Mouse (Mus musculus): Measurements from ENCODE around the gene Slc45a3. TPM values are rescaled to one million over a fixed set of nuclear protein-coding genes. Genes with fewer than 3 reads are reported as not detected.

The Slc45a3 gene
- polyA plus RNA-seq, 1 experiment from 2014 or later, result 2.1 TPM

- Histone ChIP-seq H3K36me3 (ENCODE audit: control insufficient read depth, insufficient read depth, low read length) (no peaks in the 10 kb centered on the region), H3K4me3 (ENCODE audit: low read depth, low read length) (no peak overlapping the region), H3K27ac (ENCODE audit: low read depth) (no peak overlapping the region), H3K27me3 (replicated peaks; ENCODE audit: control insufficient read depth, insufficient read depth, low read length) (no peaks in the 10 kb centered on the region), H3K9ac (ENCODE audit: low read length) (no peak overlapping the region), H3K9me3 (ENCODE audit: control insufficient read depth, low read length) (no peaks in the 10 kb centered on the region), H3K4me2 (ENCODE audit: low read length) (no peak overlapping the region), H3K4me1 (replicated peaks; ENCODE audit: control insufficient read depth, insufficient read depth, low read length) (no peaks in the 10 kb centered on the region)
- ATAC-seq (replicated peaks; ENCODE audit: low FRiP score, low TSS enrichment, low read depth) (no peak), DNase-seq (ENCODE audit: low spot score) (no peak)
- WGBS, result 35% methylated on average over 4 of the region's 4 CpGs
These were observed 32.3 kb downstream of the Slc45a3 start for GRCm38 (mm10) chr1:131995062-131995461.

DNA sequence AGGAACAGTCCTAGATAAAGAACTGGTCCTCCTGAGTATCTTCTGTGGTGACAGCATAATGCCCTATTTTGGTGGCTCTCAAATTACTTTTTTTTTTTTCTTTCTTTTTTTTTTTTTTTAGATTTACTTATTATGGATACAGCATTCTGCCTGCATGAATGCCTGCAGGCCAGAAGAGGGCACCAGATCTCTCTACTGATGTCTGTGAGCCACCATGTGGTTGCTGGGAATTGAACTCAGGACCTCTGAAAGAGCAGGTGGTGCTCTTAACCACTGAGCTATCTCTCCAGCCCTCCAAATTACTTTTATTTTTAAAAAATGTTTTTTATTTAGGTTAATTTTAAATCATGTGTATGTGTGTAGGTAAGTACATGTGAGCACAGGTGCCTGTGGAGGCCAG is 37.7 kb downstream of the Slc45a3 start:
- no peak overlapping the region for H3K27ac ChIP-seq (ENCODE audit: low read depth)
- DNase-seq (ENCODE audit: low spot score), result no peak

DNA sequence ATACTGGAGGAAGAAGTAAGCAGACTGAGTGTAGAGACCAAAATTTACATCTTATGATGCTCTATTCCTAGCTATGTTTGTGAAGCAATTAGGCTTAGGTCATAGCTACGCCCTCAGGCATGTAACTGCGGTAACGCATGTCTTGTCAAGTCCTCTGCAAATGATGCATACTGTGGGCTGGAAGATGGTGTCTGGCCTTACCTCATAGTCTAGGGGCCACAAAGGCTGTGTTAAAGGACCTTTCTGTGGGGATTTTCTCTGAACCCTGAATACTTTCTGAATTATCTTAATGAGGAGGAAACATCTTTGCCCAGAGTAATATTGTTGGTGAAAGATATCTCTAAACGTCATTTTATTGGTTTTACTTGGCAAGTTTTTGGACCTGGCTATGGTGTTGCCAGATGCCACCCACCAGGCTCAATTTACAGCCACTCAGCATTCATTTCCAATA is 39.1 kb downstream of the Slc45a3 start:
- Histone ChIP-seq H3K4me3 (ENCODE audit: low read depth, low read length) (no peak overlapping the region), H3K9ac (ENCODE audit: low read length) (no peak overlapping the region), H3K36me3 (ENCODE audit: control insufficient read depth, insufficient read depth, low read length) (no peaks in the 10 kb centered on the region), H3K27ac (ENCODE audit: low read depth) (no peak overlapping the region), H3K4me2 (ENCODE audit: low read length) (no peak overlapping the region), H3K27me3 (replicated peaks; ENCODE audit: control insufficient read depth, insufficient read depth, low read length) (no peaks in the 10 kb centered on the region), H3K4me1 (replicated peaks; ENCODE audit: control insufficient read depth, insufficient read depth, low read length) (no peaks in the 10 kb centered on the region; the same call in 1 of the 2 replicates), H3K9me3 (ENCODE audit: control insufficient read depth, low read length) (no peaks in the 10 kb centered on the region)
- DNase-seq (ENCODE audit: low spot score), result no peak
- 84% methylated on average over 4 of the region's 4 CpGs for WGBS
- no peak for ATAC-seq (replicated peaks; ENCODE audit: low FRiP score, low TSS enrichment, low read depth)

More for the DNA sequence above, 37.7 kb downstream of the Slc45a3 start:
- ATAC-seq (replicated peaks; ENCODE audit: low FRiP score, low TSS enrichment, low read depth), result no peak
- Histone ChIP-seq H3K4me1 (replicated peaks; ENCODE audit: control insufficient read depth, insufficient read depth, low read length) (no peaks in the 10 kb centered on the region; the same call in 1 of the 2 replicates), H3K4me2 (ENCODE audit: low read length) (no peak overlapping the region), H3K9me3 (ENCODE audit: control insufficient read depth, low read length) (no peaks in the 10 kb centered on the region), H3K27me3 (replicated peaks; ENCODE audit: control insufficient read depth, insufficient read depth, low read length) (no peaks in the 10 kb centered on the region), H3K36me3 (ENCODE audit: control insufficient read depth, insufficient read depth, low read length) (no peaks in the 10 kb centered on the region), H3K9ac (ENCODE audit: low read length) (no peak overlapping the region), H3K4me3 (ENCODE audit: low read depth, low read length) (no peak overlapping the region)

DNA sequence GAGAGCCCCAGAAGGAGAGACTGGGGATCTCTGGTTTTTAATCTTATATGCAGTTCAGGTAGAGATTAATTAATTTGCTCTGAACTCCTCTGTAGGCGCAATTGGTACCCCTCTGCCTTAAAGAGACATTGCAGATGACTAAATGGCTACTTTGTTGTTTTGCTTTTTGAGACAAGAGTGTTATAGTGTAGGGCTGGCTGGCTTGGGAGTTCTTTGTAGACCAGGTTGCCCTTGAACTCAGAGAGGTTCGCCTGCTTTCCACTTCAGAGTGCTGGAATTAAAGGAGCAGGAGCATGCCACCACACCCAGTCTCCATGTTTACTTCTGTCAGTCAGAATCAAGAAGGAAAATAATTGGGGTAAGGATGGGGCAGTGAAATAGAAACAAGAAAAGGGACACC is 40.3 kb downstream of the Slc45a3 start:
- WGBS, result 64% methylated on average over 2 of the region's 2 CpGs
- Histone ChIP-seq H3K9me3 (ENCODE audit: control insufficient read depth, low read length) (no peaks in the 10 kb centered on the region), H3K27ac (ENCODE audit: low read depth) (no peak overlapping the region)

GRCm38 (mm10) chr1:132003817-132004216 is 41.0 kb downstream of the Slc45a3 start:
- no peaks in the 10 kb centered on the region for H3K36me3 ChIP-seq (ENCODE audit: control insufficient read depth, insufficient read depth, low read length)
- no peak overlapping the region for H3K4me2 ChIP-seq (ENCODE audit: low read length)
- H3K27ac ChIP-seq (ENCODE audit: low read depth), result no peak overlapping the region
- H3K4me3 ChIP-seq (ENCODE audit: low read depth, low read length), result no peak overlapping the region
- no peak for DNase-seq (ENCODE audit: low spot score)
- WGBS, result 52% methylated on average over 1 of the region's 1 CpGs
- H3K9me3 ChIP-seq (ENCODE audit: control insufficient read depth, low read length), result no peaks in the 10 kb centered on the region
- H3K27me3 ChIP-seq (replicated peaks; ENCODE audit: control insufficient read depth, insufficient read depth, low read length), result no peaks in the 10 kb centered on the region
- no peak overlapping the region for H3K9ac ChIP-seq (ENCODE audit: low read length)
- ATAC-seq (replicated peaks; ENCODE audit: low FRiP score, low TSS enrichment, low read depth), result no peak
- peaks cover 2% of the 10 kb centered on the region; the same call in 1 of the 2 replicates for H3K4me1 ChIP-seq (replicated peaks; ENCODE audit: control insufficient read depth, insufficient read depth, low read length)

More for the DNA sequence above, 40.3 kb downstream of the Slc45a3 start:
- DNase-seq (ENCODE audit: low spot score) (no peak), ATAC-seq (replicated peaks; ENCODE audit: low FRiP score, low TSS enrichment, low read depth) (no peak)
- Histone ChIP-seq H3K4me1 (replicated peaks; ENCODE audit: control insufficient read depth, insufficient read depth, low read length) (no peaks in the 10 kb centered on the region; the same call in 1 of the 2 replicates), H3K4me3 (ENCODE audit: low read depth, low read length) (no peak overlapping the region), H3K27me3 (replicated peaks; ENCODE audit: control insufficient read depth, insufficient read depth, low read length) (no peaks in the 10 kb centered on the region), H3K9ac (ENCODE audit: low read length) (no peak overlapping the region), H3K4me2 (ENCODE audit: low read length) (no peak overlapping the region), H3K36me3 (ENCODE audit: control insufficient read depth, insufficient read depth, low read length) (no peaks in the 10 kb centered on the region)

DNA sequence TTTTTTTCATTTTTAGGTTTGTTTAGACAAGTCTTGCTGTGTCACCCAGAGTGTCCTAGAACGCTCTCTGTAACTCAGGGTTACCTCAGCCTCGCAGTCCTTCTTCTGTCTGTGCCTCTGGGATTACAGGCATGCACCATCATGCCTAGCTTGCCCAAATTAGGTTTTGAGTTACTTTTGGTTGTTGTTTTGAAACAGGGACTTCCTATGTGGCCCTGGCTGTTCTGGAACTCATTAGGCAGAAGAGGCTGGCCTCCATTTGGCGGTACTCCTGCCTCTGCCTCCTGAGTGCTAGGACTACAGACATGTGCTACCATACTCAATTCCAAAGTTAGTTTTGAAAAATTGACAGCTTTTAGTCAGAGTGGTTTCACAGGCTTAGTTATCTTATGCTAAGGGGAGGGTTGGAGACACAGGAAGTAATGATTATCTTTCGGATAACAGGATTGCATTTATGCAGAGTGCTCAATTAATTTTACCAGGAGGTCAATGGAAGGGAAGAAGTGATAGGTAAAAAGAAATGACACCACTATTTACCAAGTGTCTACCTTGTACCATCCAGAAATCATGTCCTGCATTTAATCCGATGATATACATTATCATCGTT is 41.9 kb downstream of the Slc45a3 start:
- ATAC-seq (replicated peaks; ENCODE audit: low FRiP score, low TSS enrichment, low read depth) (no peak), DNase-seq (ENCODE audit: low spot score) (no peak)
- no peak overlapping the region for H3K4me2 ChIP-seq (ENCODE audit: low read length)
- no peaks in the 10 kb centered on the region for H3K27me3 ChIP-seq (replicated peaks; ENCODE audit: control insufficient read depth, insufficient read depth, low read length)
- H3K4me3 ChIP-seq (ENCODE audit: low read depth, low read length), result no peak overlapping the region
- H3K9me3 ChIP-seq (ENCODE audit: control insufficient read depth, low read length), result no peaks in the 10 kb centered on the region
- no peak overlapping the region for H3K9ac ChIP-seq (ENCODE audit: low read length)
- H3K36me3 ChIP-seq (ENCODE audit: control insufficient read depth, insufficient read depth, low read length), result no peaks in the 10 kb centered on the region
- peaks cover 11% of the 10 kb centered on the region for H3K4me1 ChIP-seq (replicated peaks; ENCODE audit: control insufficient read depth, insufficient read depth, low read length)
- no peak overlapping the region for H3K27ac ChIP-seq (ENCODE audit: low read depth)
- WGBS, result 82% methylated on average over 6 of the region's 6 CpGs

- WGBS, result 81% methylated on average over 1 of the region's 1 CpGs
- no peak for ATAC-seq (replicated peaks; ENCODE audit: low FRiP score, low TSS enrichment, low read depth)
These were observed 42.7 kb downstream of the Slc45a3 start for GRCm38 (mm10) chr1:132005466-132005865.

GRCm38 (mm10) chr1:132006046-132006445 is 43.3 kb downstream of the Slc45a3 start:
- Histone ChIP-seq H3K4me3 (ENCODE audit: low read depth, low read length) (no peak overlapping the region), H3K27ac (ENCODE audit: low read depth) (no peak overlapping the region), H3K4me1 (replicated peaks; ENCODE audit: control insufficient read depth, insufficient read depth, low read length) (peaks cover 12% of the 10 kb centered on the region), H3K27me3 (replicated peaks; ENCODE audit: control insufficient read depth, insufficient read depth, low read length) (no peaks in the 10 kb centered on the region), H3K9ac (ENCODE audit: low read length) (no peak overlapping the region), H3K36me3 (ENCODE audit: control insufficient read depth, insufficient read depth, low read length) (no peaks in the 10 kb centered on the region), H3K4me2 (ENCODE audit: low read length) (no peak overlapping the region), H3K9me3 (ENCODE audit: control insufficient read depth, low read length) (no peaks in the 10 kb centered on the region)
- WGBS, result 73% methylated on average over 3 of the region's 3 CpGs
- ATAC-seq (replicated peaks; ENCODE audit: low FRiP score, low TSS enrichment, low read depth) (no peak), DNase-seq (ENCODE audit: low spot score) (no peak)

More at GRCm38 (mm10) chr1:132005466-132005865, 42.7 kb downstream of the Slc45a3 start:
- Histone ChIP-seq H3K9ac (ENCODE audit: low read length) (no peak overlapping the region), H3K9me3 (ENCODE audit: control insufficient read depth, low read length) (no peaks in the 10 kb centered on the region), H3K27ac (ENCODE audit: low read depth) (no peak overlapping the region), H3K4me3 (ENCODE audit: low read depth, low read length) (no peak overlapping the region), H3K4me1 (replicated peaks; ENCODE audit: control insufficient read depth, insufficient read depth, low read length) (peaks cover 12% of the 10 kb centered on the region), H3K4me2 (ENCODE audit: low read length) (no peak overlapping the region), H3K27me3 (replicated peaks; ENCODE audit: control insufficient read depth, insufficient read depth, low read length) (no peaks in the 10 kb centered on the region), H3K36me3 (ENCODE audit: control insufficient read depth, insufficient read depth, low read length) (no peaks in the 10 kb centered on the region)
- DNase-seq (ENCODE audit: low spot score), result no peak

DNA sequence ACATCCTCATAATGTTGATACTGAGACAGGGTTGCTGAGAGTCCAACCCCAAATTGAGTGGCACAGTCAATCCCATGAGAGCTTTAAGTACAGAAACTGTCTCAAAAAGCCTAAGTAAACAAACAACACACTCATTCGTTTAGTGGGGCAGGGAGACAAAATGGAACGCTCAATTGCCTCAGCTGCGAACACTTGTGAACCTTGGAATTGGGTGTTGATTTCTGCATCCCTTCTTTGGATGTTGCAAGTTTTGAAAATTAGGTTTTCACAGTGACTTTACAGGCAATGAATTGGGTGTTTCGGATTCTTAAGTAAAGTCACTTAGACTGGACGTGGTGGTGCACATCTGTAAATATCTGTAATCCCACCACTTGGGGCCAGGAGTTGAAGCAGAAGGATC is 44.0 kb downstream of the Slc45a3 start:
- H3K9me3 ChIP-seq (ENCODE audit: control insufficient read depth, low read length), result no peaks in the 10 kb centered on the region
- peak overlapping the region; percentile 85 for H3K4me3 ChIP-seq (ENCODE audit: low read depth, low read length)
- ATAC-seq (replicated peaks; ENCODE audit: low FRiP score, low TSS enrichment, low read depth) (no peak), DNase-seq (ENCODE audit: low spot score) (no peak)
- peak overlapping the region; percentile 99 for H3K9ac ChIP-seq (ENCODE audit: low read length)
- no peaks in the 10 kb centered on the region for H3K27me3 ChIP-seq (replicated peaks; ENCODE audit: control insufficient read depth, insufficient read depth, low read length)
- H3K27ac ChIP-seq (ENCODE audit: low read depth), result peak overlapping the region; percentile 100; the same call in 1 of the 2 replicates
- H3K4me2 ChIP-seq (ENCODE audit: low read length), result peak overlapping the region; percentile 53
- peaks cover 12% of the 10 kb centered on the region for H3K4me1 ChIP-seq (replicated peaks; ENCODE audit: control insufficient read depth, insufficient read depth, low read length)
- no peaks in the 10 kb centered on the region for H3K36me3 ChIP-seq (ENCODE audit: control insufficient read depth, insufficient read depth, low read length)
- WGBS, result 26% methylated on average over 5 of the region's 5 CpGs

Measured in intestine, embryonic 14.5 days (tissue).